Mouse (Mus musculus) embryonic facial prominence, embryonic 11.5 days (tissue): ENCODE data around the gene Tyro3. TPM values are rescaled to one million over a fixed set of nuclear protein-coding genes. Genes with fewer than 3 reads are reported as not detected.

ENCODE experiments used
- ATAC-seq: fragments of 200-750 bp; cut with Nextera tagmentation; replicated peaks from 2 replicates; pipeline ENCODE4 v1.8.0; 2017; ENCODE audit warnings: low read depth; ENCODE audit not compliant: insufficient number of reproducible peaks, low FRiP score, low TSS enrichment
- DNase-seq: peaks from one replicate; pipeline ENCODE4 v3.0.0-alpha.2; 2015; ENCODE audit warnings: low spot score
- H3K27ac ChIP-seq: fragments of 300-500 bp; sonication (generic); replicated peaks from 2 replicates; pipeline ENCODE4 v1.5.1; 2014; ENCODE audit warnings: mild to moderate bottlenecking, low read depth, low read length, control low read depth
- H3K27me3 ChIP-seq: fragments of 300-500 bp; sonication (generic); 2 replicates; pipeline ENCODE4 v1.6.1; 2014; ENCODE audit warnings: mild to moderate bottlenecking, low read length, moderate library complexity, mixed read lengths; ENCODE audit not compliant: control insufficient read depth, insufficient read depth
- H3K36me3 ChIP-seq: fragments of 300-500 bp; sonication (generic); replicated peaks from 2 replicates; pipeline ENCODE4 v1.6.1; 2014; ENCODE audit warnings: low read depth, mild to moderate bottlenecking, low read length, moderate library complexity, mixed read lengths; ENCODE audit not compliant: control insufficient read depth, insufficient read depth
- H3K4me1 ChIP-seq: fragments of 300-500 bp; sonication (generic); 2 replicates; pipeline ENCODE4 v1.6.1; 2014; ENCODE audit warnings: low read length, mixed read lengths; ENCODE audit not compliant: control insufficient read depth, insufficient read depth
- H3K4me2 ChIP-seq: fragments of 300-500 bp; sonication (generic); 2 replicates; pipeline ENCODE4 v1.6.1; 2014; ENCODE audit warnings: low read depth, mild to moderate bottlenecking, control low read depth, low read length, moderate library complexity
- H3K4me3 ChIP-seq: fragments of 300-500 bp; sonication (generic); 2 replicates; pipeline ENCODE4 v1.5.1; 2014; ENCODE audit warnings: low read depth, low read length, control low read depth
- H3K9ac ChIP-seq: fragments of 300-500 bp; sonication (generic); replicated peaks from 2 replicates; pipeline ENCODE4 v1.6.1; 2014; ENCODE audit warnings: mild to moderate bottlenecking, control low read depth, low read length
- H3K9me3 ChIP-seq: fragments of 300-500 bp; sonication (generic); replicated peaks from 2 replicates; pipeline ENCODE4 v1.6.1; 2016; ENCODE audit warnings: mild to moderate bottlenecking, low read length, inconsistent platforms, mixed read lengths; ENCODE audit not compliant: control insufficient read depth
- WGBS: fragments of 180-500 bp; shearing (Covaris S2); extraction: QIAGEN DNeasy Blood & Tissue Kit; methylation state at CpG from one replicate; pipeline ENCODE4 v1.1.7; 2014; 5-methylcytosine and 5-hydroxymethylcytosine counted together
- polyA plus RNA-seq: library from polyadenylated mRNA; unstranded; fragments of >200 nt; fragmentation: Nextera tagmentation; extraction: Ambion mirVana; gene quantifications from 2 replicates; pipeline ENCODE4 v1.2.1, GENCODE M21; 2014

Gene Tyro3
- polyA plus RNA-seq, result 16.3 and 21.0 TPM in 2 replicates

GRCm38 (mm10) chr2:119797279-119797783 lies at the start of gene Tyro3:
TSS of gene Tyro3 (plus strand) at chr2:119797733.
- Histone ChIP-seq H3K9me3 (no peaks in the 10 kb centered on the region), H3K36me3 (no peaks in the 10 kb centered on the region), H3K4me1 (peaks cover 2% of the 10 kb centered on the region), H3K27ac (no peak within 1 kb of the TSS), H3K27me3 (peaks cover 2% of the 10 kb centered on the region; the same call in 1 of the 2 replicates), H3K4me2 (no peak within 1 kb of the TSS), H3K9ac (no peak within 1 kb of the TSS), H3K4me3 (no peak within 1 kb of the TSS)
- DNase-seq, result no peak
- no peak for ATAC-seq
- 61% methylated on average over 5 of the region's 5 CpGs for WGBS

- 75% methylated on average over 13 of the region's 13 CpGs for WGBS
- no peak overlapping the region for H3K9ac ChIP-seq
- no peak overlapping the region for H3K4me3 ChIP-seq
- H3K27me3 ChIP-seq, result peaks cover 18% of the 10 kb centered on the region
- H3K36me3 ChIP-seq, result no peaks in the 10 kb centered on the region
- H3K27ac ChIP-seq, result no peak overlapping the region
- DNase-seq, result no peak
- peaks cover 6% of the 10 kb centered on the region for H3K4me1 ChIP-seq
- no peaks in the 10 kb centered on the region for H3K9me3 ChIP-seq
- no peak overlapping the region for H3K4me2 ChIP-seq
- ATAC-seq, result no peak
These were observed 48.3 kb upstream of the Tyro3 start for GRCm38 (mm10) chr2:119749260-119749659.

GRCm38 (mm10) chr2:119757601-119758100 lies 39.9 kb upstream of the Tyro3 start:
- H3K27ac ChIP-seq, result no peak overlapping the region
- H3K27me3 ChIP-seq, result peaks cover 47% of the 10 kb centered on the region
- no peaks in the 10 kb centered on the region for H3K9me3 ChIP-seq
- peak overlapping the region; percentile 51 for H3K4me3 ChIP-seq
- H3K4me1 ChIP-seq, result peaks cover 4% of the 10 kb centered on the region
- DNase-seq (no peak), ATAC-seq (no peak; the same call in 1 of the 2 replicates)
- H3K9ac ChIP-seq, result peak overlapping the region; percentile 48
- WGBS, result 2% methylated on average over 20 of the region's 31 CpGs
- no peaks in the 10 kb centered on the region for H3K36me3 ChIP-seq
- peak overlapping the region; percentile 97 for H3K4me2 ChIP-seq

GRCm38 (mm10) chr2:119758101-119758843 lies 39.3 kb upstream of the Tyro3 start:
- Histone ChIP-seq H3K4me2 (peak overlapping the region; percentile 97), H3K27me3 (peaks cover 47% of the 10 kb centered on the region), H3K27ac (no peak overlapping the region), H3K4me1 (peaks cover 4% of the 10 kb centered on the region), H3K9ac (peak overlapping the region; percentile 48), H3K9me3 (no peaks in the 10 kb centered on the region), H3K36me3 (no peaks in the 10 kb centered on the region), H3K4me3 (peak overlapping the region; percentile 51)
- under 1% methylated on average over 69 of the region's 77 CpGs for WGBS
- ATAC-seq, result 0 out of 2 replicates have a peak, but pooled peaks have one; percentile 54
- peak; percentile 35 for DNase-seq

- peaks cover 4% of the 10 kb centered on the region for H3K4me1 ChIP-seq
- no peaks in the 10 kb centered on the region for H3K36me3 ChIP-seq
- no peak for ATAC-seq
- H3K9me3 ChIP-seq, result no peaks in the 10 kb centered on the region
- no peak overlapping the region for H3K27ac ChIP-seq
- peak overlapping the region; percentile 97 for H3K4me2 ChIP-seq
- peaks cover 47% of the 10 kb centered on the region for H3K27me3 ChIP-seq
- 5% methylated on average over 44 of the region's 44 CpGs for WGBS
- DNase-seq, result peak; percentile 8
- no peak overlapping the region for H3K9ac ChIP-seq
- H3K4me3 ChIP-seq, result peak overlapping the region; percentile 51
These were observed 38.4 kb upstream of the Tyro3 start for GRCm38 (mm10) chr2:119758844-119759835.

GRCm38 (mm10) chr2:119760251-119760650 lies 37.3 kb upstream of the Tyro3 start, which contains the start of gene Ltk:
TSS of gene Ltk (minus strand) at chr2:119760431.
- Histone ChIP-seq H3K27me3 (peaks cover 43% of the 10 kb centered on the region), H3K4me3 (no peak within 1 kb of the TSS)
- WGBS, result 11% methylated on average over 9 of the region's 9 CpGs

DNA sequence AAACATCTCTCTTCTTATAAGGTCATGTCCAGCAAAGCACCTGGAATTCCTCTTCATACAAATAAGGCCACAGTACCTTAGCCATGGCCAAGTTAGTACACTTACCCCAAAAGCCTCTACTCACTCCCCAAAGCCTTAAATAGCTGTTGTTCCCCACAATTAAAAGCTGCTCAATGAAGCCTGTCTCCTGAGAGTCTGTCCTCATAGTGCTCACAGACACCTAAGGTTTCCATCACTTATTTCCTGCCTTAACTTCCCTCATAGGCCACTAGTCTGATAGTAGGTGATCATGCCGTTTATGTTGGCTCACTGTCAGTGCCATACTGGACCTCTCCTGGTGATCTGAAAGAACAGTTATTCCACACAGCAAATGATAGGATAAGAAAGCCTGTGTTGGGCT lies 35.3 kb upstream of the Tyro3 start:
- no peak overlapping the region for H3K4me2 ChIP-seq
- H3K36me3 ChIP-seq, result no peaks in the 10 kb centered on the region
- H3K9ac ChIP-seq, result no peak overlapping the region
- peaks cover 4% of the 10 kb centered on the region for H3K4me1 ChIP-seq
- DNase-seq, result no peak
- no peak for ATAC-seq
- H3K9me3 ChIP-seq, result no peaks in the 10 kb centered on the region
- H3K27me3 ChIP-seq, result peaks cover 36% of the 10 kb centered on the region
- H3K27ac ChIP-seq, result no peak overlapping the region
- no peak overlapping the region for H3K4me3 ChIP-seq
- 67% methylated on average over 1 of the region's 1 CpGs for WGBS

More at GRCm38 (mm10) chr2:119760251-119760650, 37.3 kb upstream of the Tyro3 start, which contains the start of gene Ltk:
- Histone ChIP-seq H3K36me3 (no peaks in the 10 kb centered on the region), H3K4me2 (no peak within 1 kb of the TSS), H3K9me3 (no peaks in the 10 kb centered on the region), H3K9ac (no peak within 1 kb of the TSS), H3K27ac (no peak within 1 kb of the TSS), H3K4me1 (peaks cover 4% of the 10 kb centered on the region)
- ATAC-seq, result no peak
- DNase-seq, result no peak
